Mouse (Mus musculus) leukemia stem cell, adult 10-12 weeks (primary cell): ENCODE measurements around the gene Sv2a. TPM values are rescaled to one million over a fixed set of nuclear protein-coding genes. Genes with fewer than 3 reads are reported as not detected.

Experiments used
- polyA plus RNA-seq: library from polyadenylated mRNA; stranded (reverse); fragments of >175 nt; gene quantifications from 2 replicates; pipeline ENCODE4 v1.2.3, GENCODE M21; 2012; ENCODE audit warnings: low replicate concordance

Gene Sv2a
- polyA plus RNA-seq, result 0.30 and 0.48 TPM in 2 replicates

GRCm38 (mm10) chr3:96180727-96181477, at the start of gene Sv2a:
Gene Sv2a, plus strand, starts transcription at chr3:96181151.

DNA sequence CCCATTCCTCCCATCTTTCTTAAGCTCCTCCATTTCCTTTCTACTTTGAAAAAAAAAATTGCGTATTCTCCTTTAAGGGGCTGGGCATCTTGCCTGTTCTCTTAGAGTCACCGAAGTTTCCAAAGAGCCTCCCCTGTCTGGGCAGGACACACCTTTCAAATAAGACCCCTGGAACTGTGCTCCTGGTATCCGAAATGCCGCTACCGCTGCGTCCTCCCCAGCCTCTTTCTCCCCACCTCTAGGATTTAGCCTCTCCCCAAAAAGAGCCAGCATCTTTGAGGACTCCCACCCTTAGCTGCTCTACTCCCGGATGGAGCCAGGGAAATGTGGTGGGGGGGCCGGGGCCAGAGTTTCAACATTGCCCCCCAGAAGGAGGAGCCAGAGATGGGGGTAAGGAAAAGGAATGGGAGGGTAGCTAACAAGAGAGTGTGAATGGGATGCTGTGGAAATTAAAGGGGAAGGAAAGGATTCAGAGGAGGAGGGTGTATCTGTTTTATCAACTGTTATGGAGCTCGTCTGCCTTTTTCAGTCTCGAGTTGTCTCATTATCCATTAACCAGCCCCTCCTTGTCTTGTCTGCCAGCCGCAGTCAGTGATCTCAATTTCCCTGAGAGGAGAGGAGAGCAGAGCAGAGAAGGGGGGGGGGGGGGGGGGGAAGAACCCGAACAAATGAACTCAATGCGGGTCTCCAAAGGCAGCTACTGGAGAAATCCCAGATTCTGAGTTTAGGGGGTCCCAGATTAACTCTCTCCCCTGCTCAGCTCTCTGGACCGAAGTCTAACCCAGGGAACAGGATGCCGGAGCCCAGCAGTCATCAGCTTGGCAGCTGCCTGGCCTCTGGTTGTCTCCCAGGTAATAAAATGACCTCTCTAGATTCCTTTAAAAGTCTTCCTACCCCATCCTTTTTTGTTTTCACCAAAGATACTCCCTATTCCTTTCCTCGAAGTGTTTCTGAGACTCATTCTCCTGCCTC, 18.8 kb upstream of the Sv2a start, which contains the start of gene Mtmr11:
Gene Mtmr11, plus strand, starts transcription at position 136 of the 972 bp plus-strand sequence.

GRCm38 (mm10) chr3:96172197-96173178, 8.5 kb upstream of the Sv2a start, which contains the start of gene Sf3b4:
Gene Sf3b4, plus strand, starts transcription at chr3:96172332.

DNA sequence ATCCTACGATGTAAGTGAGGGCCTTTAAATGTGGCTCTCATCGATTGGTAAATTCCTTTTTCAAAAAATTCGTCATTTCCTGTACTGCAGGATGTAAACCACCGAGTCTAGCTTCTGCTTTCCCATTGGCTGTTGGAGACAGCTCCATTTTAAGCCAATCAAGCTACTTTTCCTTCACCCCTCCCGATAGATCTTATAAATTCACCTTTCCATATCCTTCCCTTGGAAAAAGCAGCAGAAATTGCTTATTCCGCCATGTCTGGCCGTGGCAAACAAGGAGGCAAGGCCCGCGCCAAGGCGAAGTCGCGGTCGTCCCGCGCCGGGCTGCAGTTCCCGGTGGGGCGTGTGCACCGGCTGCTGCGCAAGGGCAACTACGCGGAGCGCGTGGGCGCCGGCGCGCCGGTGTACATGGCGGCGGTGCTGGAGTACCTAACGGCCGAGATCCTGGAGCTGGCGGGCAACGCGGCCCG, 38.7 kb downstream of the Sv2a start, which contains the start of the genes Bola1 and Hist2h2ab:
Gene Bola1, minus strand, starts transcription at position 49 of the 470 bp plus-strand sequence.
Gene Hist2h2ab, plus strand, starts transcription at position 205 of the 470 bp plus-strand sequence.

DNA sequence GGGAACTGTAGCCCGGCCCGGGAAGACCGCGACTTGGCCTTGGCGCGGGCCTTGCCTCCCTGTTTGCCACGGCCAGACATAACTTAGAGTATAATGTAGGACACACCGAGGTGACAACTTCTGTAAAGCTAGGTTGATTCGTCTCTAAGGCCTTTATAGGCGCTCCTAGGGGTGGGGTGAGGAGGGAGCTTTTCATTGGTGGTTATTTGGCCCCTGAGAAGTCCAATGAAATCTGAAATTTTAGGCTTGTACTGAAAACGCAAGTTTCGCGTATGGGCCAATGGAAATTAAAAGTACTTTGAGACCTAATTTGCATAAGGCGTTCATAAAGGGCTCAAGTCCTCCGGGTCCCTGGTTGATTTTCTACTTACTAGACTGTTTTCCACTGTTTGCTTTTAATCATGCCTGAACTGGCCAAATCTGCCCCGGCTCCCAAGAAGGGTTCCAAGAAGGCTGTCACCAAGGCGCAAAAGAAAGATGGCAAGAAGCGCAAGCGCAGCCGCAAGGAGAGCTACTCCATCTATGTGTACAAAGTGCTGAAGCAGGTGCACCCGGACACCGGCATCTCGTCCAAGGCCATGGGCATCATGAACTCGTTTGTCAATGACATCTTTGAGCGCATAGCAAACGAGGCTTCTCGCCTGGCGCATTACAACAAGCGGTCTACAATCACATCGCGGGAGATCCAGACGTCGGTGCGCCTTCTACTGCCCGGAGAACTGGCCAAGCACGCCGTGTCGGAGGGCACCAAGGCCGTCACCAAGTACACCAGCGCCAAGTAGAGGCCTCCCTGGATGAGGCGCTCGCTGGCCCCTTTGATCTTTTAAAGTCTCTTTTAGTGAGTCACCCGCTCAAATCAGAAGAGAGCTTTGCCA, 40.1 kb downstream of the Sv2a start, which contains the start of the genes Hist2h2ac and Hist2h2be:
Gene Hist2h2ac, minus strand, starts transcription at position 116 of the 875 bp plus-strand sequence.
Gene Hist2h2be, plus strand, starts transcription at position 355 of the 875 bp plus-strand sequence.

DNA sequence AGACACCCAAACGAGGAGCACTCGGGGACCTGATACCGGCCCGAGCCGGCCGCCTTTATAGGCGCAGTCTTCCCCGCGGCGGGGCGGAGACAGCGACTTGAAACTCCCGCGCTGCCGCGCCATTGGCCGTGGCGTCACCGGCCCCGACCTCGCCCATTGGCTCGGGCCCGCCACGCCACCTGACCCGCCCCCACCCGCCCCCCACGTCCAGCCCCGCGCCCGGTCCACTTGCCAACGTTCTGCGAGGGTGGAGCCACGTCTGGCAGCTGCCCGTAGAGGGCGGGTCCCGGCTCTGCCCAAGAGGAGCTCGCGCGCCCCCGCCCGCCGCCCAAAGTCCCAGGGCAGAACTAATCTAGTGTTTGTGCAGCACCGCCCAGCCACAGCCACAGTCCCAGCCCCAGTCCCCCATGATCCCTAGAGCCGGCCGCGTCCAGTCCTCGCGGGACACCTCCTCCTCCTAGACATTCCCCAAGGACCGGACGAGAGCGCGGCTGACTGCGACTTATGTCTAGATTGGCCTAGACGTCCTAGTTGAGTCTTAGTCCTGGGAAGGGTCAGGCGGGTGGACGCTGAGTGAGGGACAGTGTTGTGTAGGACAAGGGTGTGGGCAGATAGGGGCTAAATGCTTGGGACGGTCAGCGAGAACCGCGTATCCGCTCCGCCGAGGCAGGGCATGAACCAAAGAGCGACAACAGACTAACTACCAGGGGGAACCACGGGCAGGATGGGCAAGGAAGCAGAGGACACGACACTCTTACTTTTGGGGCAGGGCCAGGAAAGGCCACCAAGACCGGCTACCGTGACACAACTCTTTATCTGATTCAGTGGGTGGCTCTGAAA, 58.2 kb downstream of the Sv2a start, which contains the start of gene Hist2h3c2:
Gene Hist2h3c2, minus strand, starts transcription at position 174 of the 840 bp plus-strand sequence.

DNA sequence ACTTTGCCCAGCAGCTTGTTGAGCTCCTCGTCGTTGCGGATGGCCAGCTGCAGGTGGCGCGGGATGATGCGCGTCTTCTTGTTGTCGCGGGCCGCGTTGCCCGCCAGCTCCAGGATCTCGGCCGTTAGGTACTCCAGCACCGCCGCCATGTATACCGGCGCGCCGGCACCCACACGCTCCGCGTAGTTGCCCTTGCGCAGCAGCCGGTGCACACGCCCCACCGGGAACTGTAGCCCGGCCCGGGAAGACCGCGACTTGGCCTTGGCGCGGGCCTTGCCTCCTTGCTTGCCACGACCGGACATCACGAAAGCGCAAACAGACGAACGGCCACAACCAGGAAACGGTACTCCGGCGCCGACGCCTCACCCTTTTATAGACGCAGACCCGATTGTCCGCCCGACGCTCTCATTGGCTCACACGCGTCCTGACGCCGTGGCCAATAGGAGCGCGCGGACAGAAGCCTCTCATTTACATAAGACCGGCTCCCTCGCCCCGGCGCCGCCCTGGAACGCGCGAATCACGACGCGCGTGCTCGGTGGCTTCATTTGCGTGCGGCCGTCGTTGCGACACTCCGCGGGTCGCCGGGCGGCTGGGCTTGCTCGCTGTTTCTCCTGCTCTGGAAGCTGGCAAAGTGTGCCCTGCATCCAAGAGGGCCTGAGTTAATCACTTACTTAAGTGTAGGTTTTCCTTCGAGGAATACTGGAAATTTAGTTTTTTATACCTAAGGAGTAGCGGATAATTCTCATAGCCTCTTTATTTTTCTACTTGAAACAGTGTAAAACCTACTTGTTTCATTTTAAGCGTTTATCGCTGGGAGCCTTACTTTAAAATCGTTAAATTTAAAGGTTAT, 59.2 kb downstream of the Sv2a start, which contains the start of gene Hist2h2aa2:
Gene Hist2h2aa2, minus strand, starts transcription at position 328 of the 850 bp plus-strand sequence.

Other genes with a start within 250 kb of the Sv2a start
- 85.7 and 240 TPM in 2 replicates for gene Plekho1, start 185.2 kb upstream of the Sv2a start, polyA plus RNA-seq
- 4.6 and 7.9 TPM in 2 replicates for gene Vps45, start 122.7 kb upstream of the Sv2a start, polyA plus RNA-seq
- gene Otud7b, start 76.6 kb upstream of the Sv2a start, polyA plus RNA-seq, result 10.2 and 10.8 TPM in 2 replicates
- gene Mtmr11, start 19.1 kb upstream of the Sv2a start, polyA plus RNA-seq, result 0.05 TPM in 1 of 2 replicates, not detected in the other
- gene Sf3b4, start 8.8 kb upstream of the Sv2a start, polyA plus RNA-seq, result 1,248 and 1,630 TPM in 2 replicates
- 39.2 and 106 TPM in 2 replicates for gene Bola1, start 38.6 kb downstream of the Sv2a start, polyA plus RNA-seq
- gene Hist2h2ab, start 38.7 kb downstream of the Sv2a start, polyA plus RNA-seq, result 1.3 TPM in 1 of 2 replicates, not detected in the other
- gene Hist2h2ac, start 39.7 kb downstream of the Sv2a start, polyA plus RNA-seq, result 8.5 and 10.0 TPM in 2 replicates
- gene Hist2h2be, start 40.0 kb downstream of the Sv2a start, polyA plus RNA-seq, result 0.61 and 1.7 TPM in 2 replicates
- 71.6 and 90.2 TPM in 2 replicates for gene Hist2h3c2, start 58.0 kb downstream of the Sv2a start, polyA plus RNA-seq
- 29.7 and 84.3 TPM in 2 replicates for gene Hist2h2aa2, start 59.1 kb downstream of the Sv2a start, polyA plus RNA-seq
- 4.9 and 17.3 TPM in 2 replicates for gene Hist2h2aa1, start 64.3 kb downstream of the Sv2a start, polyA plus RNA-seq
- gene Hist2h3c1, start 65.5 kb downstream of the Sv2a start, polyA plus RNA-seq, result not detected in 2 replicates
- 5.5 and 6.0 TPM in 2 replicates for gene Hist2h4, start 82.2 kb downstream of the Sv2a start, polyA plus RNA-seq
- gene Hist2h3b, start 87.5 kb downstream of the Sv2a start, polyA plus RNA-seq, result 114 and 122 TPM in 2 replicates
- 0.65 and 5.5 TPM in 2 replicates for gene Hist2h2bb, start 88.6 kb downstream of the Sv2a start, polyA plus RNA-seq
- 0.43 and 0.52 TPM in 2 replicates for gene Fcgr1, start 112.8 kb downstream of the Sv2a start, polyA plus RNA-seq